Mouse (Mus musculus): Measurements from ENCODE around the gene Ehd2.
"Not testable (repeated sequence)": the region's sequence is repeated elsewhere in the genome, so short reads cannot be mapped to it uniquely, and the experiment has no call there.

The Ehd2 gene

DNA sequence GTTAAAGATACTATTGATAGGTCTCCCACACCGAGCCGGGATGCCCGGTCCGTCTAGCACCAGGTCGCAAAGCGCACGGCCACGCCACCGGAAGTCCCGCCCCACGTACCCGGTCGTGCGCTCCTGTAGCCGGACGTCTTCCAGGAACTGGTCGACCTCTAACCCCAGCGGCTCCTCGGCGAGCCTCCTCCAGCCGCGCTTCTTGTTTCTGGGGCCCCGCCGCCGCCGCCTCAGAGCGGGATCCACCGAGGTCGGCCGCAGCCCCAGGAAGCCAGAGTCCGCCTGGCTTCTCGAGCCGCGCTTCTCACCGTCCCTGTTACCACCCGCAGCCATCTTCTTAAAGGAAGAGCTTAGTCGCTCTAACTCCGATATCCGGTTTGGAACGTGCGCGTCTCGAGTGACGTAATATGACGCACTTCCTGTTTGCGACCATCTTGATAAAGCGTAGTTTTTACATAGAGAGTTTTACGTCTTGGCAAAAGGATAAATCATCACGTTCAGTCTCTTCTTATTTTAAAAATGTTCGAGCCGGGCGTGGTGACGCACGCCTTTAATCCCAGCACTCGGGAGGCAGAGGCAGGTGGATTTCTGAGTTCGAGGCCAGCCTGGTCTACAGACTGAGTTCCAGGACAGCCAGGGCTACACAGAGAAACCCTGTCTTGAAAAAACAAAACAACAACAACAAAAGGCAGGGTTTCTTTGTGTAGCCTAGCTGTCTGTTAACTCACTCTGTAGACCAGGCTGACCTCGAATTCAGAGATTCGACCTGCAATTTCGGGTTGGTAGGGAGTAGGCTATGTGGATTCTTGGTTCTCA, 21.4 kb downstream of the Ehd2 start, which contains the start of gene Nop53:
Gene Nop53, minus strand, starts transcription at position 354 of the 816 bp plus-strand sequence.
- peak; percentile 98 for DNase-seq (ENCODE audit: low spot score)

- no peak for DNase-seq (ENCODE audit: low spot score)
Measured at GRCm38 (mm10) chr7:15945211-15945610, 22.2 kb downstream of the Ehd2 start.

DNA sequence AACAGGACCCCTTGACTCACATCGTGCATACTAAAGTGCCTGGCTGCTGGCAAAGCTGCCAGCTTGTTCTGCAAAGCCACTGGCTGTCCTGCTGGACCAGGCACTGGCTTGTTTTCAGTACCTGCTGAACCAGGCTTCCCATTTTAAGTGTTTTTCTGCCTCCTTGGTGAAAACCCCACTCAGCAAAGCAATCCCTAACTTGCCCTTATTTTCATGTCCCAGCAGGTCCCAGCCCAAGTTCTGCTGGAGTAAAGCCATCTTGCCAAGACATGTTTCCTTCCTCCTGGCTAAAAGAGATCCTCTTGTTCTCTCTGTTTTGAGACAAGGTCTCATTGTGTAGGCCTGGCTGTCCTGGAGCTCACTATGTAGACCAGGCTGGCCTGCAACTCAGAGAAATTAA, 23.1 kb downstream of the Ehd2 start:
- no peak for DNase-seq (ENCODE audit: low spot score)

GRCm38 (mm10) chr7:15938621-15939020, 28.7 kb downstream of the Ehd2 start:
- no peak for DNase-seq (ENCODE audit: low spot score)

- no peak for DNase-seq (ENCODE audit: low spot score)
Measured at GRCm38 (mm10) chr7:15937491-15937890, 29.9 kb downstream of the Ehd2 start.

GRCm38 (mm10) chr7:15933437-15934359, 33.7 kb downstream of the Ehd2 start:
- no peak for DNase-seq (ENCODE audit: low spot score)

GRCm38 (mm10) chr7:15931635-15932034, 35.7 kb downstream of the Ehd2 start:
- DNase-seq (ENCODE audit: low spot score) = no peak

DNA sequence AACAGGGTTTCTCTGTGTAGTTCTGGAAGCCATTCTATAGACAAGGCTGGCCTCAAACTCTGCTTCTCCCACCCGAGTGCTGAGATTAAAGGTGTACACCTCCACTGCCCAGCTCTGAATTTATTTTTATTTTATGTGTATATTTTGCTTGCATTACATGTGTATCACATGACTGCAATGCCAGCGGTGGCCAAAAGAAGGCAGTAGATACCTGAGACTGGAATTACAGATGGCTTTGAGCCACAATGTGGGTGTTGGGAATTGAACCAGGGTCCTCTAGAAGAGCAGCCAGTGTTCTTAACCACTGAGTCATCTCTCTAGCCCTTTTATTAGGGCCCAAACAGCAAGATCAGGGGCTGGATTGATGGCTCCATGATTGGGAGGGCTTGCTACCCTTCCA, 36.8 kb downstream of the Ehd2 start:
- DNase-seq (ENCODE audit: low spot score) = no peak

- no peak for DNase-seq (ENCODE audit: low spot score)
Measured at GRCm38 (mm10) chr7:15929910-15930309, 37.5 kb downstream of the Ehd2 start.

GRCm38 (mm10) chr7:15922220-15922773, 45.1 kb downstream of the Ehd2 start, which contains the start of gene Selenow:
Selenow (minus strand) TSS chr7:15922402.
- DNase-seq (ENCODE audit: low spot score) = peak; percentile 89

GRCm38 (mm10) chr7:15921796-15922195, 45.6 kb downstream of the Ehd2 start:
- no peak for DNase-seq (ENCODE audit: low spot score)

DNA sequence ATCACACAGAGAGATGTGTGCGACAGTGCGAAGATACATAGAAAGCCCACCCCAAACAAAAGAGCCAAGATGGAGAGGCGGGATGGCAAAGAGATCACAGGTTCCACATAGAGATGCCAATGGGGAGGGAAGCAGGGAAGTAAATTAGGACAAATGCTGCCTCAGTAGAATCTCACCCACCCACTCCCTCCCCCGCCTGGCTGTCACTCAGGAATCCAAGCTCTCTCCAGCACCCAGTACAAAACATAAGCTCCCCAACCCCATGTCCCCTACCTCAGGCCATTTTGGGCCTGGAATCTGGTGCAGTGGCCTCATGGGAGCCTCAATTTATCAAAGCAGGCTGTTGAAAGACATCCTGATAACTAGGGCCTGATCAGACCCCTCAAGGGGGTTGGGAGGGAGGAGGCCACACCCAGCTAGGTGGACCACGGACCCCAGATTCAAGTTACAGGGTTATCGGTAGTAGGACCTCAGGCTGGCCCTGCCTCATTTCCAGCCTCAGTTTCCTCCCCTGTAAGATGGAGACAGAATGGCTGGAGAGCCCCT, 46.6 kb downstream of the Ehd2 start:
- no peak for DNase-seq (ENCODE audit: low spot score)

- DNase-seq (ENCODE audit: low spot score) = no peak
Measured at GRCm38 (mm10) chr7:15919947-15920346, 47.4 kb downstream of the Ehd2 start.

DNA sequence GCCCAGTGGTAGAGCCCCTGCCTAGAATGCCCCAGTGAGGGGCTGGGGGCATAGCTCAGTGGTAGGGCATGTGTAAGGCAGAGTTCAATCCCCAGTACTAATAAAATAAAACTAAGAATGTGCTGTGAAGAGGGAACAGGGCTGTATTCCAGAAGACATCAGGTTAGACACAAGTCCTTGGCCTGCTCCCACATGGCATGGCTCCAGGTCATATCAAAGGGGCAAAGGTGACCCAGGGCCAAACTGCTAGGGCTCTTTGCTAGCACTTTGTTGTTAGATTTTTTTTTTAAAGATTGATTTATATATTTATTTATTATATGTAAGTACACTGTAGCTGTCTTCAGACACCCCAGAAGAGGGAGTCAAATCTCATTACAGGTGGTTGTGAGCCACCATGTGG, 49.0 kb downstream of the Ehd2 start:
- DNase-seq (ENCODE audit: low spot score) = no peak

GRCm38 (mm10) chr7:15916996-15917395, 50.4 kb downstream of the Ehd2 start:
- DNase-seq (ENCODE audit: low spot score) = no peak

GRCm38 (mm10) chr7:15916134-15916723, 51.1 kb downstream of the Ehd2 start:
- DNase-seq (ENCODE audit: low spot score) = no peak

GRCm38 (mm10) chr7:15915695-15916094, 51.7 kb downstream of the Ehd2 start:
- not testable (repeated sequence) for DNase-seq (ENCODE audit: low spot score)

- no peak for DNase-seq (ENCODE audit: low spot score)
Measured at GRCm38 (mm10) chr7:15914751-15915150, 52.6 kb downstream of the Ehd2 start.

DNA sequence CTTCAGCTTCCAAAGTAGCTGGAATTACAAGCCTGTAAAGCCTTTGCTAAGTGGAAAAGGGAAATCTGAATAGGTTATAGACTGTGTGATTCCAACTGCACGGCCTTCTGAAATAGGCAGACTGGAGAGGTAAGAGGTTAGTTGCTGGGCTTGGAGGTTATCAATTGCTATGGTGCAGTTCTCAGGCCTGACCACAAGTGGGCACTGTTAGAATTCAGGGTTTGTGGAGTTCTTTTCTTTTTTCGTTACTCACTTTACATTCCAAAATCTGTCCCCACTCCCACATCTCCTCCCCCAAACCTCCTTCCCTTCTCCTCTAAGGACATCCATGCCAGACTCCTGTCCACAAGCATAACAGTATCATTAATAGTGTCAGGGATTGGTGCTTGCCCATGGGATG, 53.1 kb downstream of the Ehd2 start:
- no peak for DNase-seq (ENCODE audit: low spot score)

DNA sequence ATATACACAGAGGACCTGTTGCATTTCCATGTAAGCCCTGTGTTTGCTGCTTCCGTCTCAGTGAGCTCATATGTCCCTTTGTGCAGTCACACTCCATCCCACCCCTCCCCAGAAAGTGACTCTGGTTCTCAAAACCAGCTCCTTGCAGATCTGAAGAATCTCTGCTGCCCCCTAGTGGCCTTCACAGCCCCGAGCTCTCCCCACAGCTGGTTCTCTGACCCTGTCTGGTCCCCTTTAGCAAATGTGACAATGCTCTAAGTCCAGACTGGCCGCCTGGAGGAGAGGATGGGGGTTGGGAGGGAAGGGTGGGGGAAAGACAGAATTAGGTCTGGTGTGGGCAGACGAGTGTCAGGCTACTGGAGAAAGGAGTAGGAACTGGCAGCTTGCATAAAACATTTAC, 55.2 kb downstream of the Ehd2 start:
- DNase-seq (ENCODE audit: low spot score) = no peak

DNA sequence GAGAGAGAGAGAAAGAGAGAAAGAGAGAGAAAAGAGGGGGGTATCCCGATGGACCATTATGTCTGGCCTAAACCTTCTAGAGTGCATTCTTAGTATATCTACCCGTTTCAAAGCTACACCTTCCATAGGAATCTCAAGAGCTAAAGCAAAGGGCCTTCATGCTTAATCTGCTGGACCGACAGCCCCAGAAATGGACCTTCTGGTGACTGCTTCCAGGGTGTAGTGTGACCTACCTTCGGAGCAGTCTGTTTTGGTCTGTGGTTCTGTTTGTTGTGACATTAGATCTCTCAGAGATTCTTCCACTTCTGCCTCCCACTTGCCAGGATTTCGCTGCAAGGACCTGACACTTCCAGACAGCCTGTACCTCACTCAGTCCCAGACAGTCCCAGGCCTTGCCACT, 56.8 kb downstream of the Ehd2 start:
- DNase-seq (ENCODE audit: low spot score) = no peak

All from layer of hippocampus, adult 9-10 months (tissue).